Mouse (Mus musculus) left cerebral cortex, postnatal 36 days (tissue): ENCODE measurements around the gene Cyp2d9. TPM values are rescaled to one million over a fixed set of nuclear protein-coding genes. Genes with fewer than 3 reads are reported as not detected.
A peak's percentile ranks its signal among the peaks of the same experiment; 100 is the strongest.
"Not testable (repeated sequence)": the region's sequence is repeated elsewhere in the genome, so short reads cannot be mapped to it uniquely, and the experiment has no call there.

Source experiments
- DNase-seq, 2 experiments: peaks; one replicate each; pipeline ENCODE4 v3.0.0; 2021 to 2022; ENCODE audit warnings: low spot score in 2 of 2, mixed read lengths in 1 of 2
- intact Hi-C: fragments of 180-260 bp; cut with DNase I; formaldehyde crosslinking; loops from one replicate; pipeline ENCODE4 v1.15.1; 2025
- total RNA-seq, 2 experiments: library from RNA; stranded (reverse); gene quantifications; 2 replicates each; pipeline ENCODE4 v1.2.3; 2021

Cyp2d9 gene
- not detected for total RNA-seq

DNA sequence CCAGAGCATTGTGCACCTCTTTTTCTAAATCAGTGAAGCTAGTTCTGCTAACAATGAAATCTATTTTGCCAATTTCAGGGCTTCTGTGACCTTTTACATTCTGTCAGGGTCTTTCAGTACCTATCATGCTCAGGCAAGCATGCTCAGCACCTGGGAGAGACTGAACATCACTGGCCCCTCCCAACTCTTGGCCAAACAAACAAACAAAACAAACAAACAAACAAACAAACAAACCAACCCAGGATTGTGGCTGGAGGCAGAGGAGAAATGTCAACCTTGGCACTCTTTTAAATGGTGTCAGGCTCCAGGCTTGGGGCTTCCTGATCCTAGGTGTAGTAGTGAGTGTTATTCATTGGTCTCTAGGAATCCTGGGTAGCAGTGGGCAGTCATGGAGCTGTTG, at the start of gene Cyp2d9:
Gene Cyp2d9 (plus strand): TSS at position 301 of the 400 bp plus-strand sequence.
- DNase-seq: no peak
- intact Hi-C loops: no loop called here

DNA sequence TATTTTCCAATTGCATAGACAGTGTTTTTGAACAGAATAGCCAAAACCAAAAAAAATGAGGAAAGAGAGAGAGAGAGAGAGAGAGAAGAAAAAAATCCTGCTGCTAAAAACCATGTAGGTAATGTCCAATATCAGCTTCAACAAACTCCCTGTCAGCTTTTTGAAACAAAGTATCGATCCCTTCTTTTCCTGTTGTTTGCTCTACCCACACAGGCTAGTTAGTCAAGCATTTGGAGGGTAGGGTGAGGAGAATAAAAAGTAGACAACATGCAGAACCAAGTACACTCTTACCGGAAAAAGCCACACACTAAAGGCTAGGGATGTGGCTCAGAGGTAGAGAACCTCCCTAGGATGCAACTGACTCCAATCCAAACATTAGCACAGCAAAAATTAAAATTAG, 47.5 kb upstream of the Cyp2d9 start:
- DNase-seq: no peak
- intact Hi-C loops: no loop called here

DNA sequence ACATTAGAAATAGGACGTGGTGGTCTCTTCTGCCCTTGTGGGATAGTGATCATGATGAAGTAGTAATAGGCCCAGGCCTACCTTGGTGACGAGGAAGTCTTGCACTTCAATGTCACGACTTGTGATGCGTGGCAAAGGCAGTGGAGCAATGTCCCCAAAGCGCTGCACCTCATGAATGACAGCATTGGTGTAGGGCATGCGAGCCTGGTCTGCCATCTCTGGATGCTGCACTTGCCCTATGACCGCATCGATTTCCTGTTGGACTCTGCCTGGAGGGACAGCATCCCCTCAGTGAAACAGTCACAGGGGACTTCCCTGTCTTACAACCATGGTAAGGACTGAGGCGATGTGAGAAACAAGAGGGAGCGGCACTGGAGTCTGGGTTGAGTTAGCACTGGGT, 43.3 kb upstream of the Cyp2d9 start:
- DNase-seq, intact Hi-C loops: not testable (repeated sequence)

DNA sequence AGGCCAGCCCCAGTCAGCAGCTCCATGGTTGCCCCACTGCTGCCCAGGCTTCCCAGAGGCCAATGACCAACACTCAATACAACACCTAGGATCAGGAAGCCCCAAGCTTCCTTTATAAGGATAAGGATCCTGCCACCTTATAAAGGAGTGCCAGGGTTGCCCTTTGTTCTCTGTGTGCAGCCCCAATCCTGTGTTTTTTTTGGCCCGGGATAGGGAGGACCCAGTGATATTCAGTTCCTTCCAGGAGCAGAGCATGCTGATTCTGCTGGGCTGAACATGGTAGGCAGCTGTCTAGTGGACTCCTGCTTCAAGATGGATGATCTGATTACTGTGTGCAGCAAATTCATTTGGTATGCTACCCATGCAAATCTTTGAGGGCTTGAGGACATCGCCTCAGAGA, 39.3 kb upstream of the Cyp2d9 start, which contains the start of gene Cyp2d11:
Gene Cyp2d11 (minus strand): TSS at position 101 of the 400 bp plus-strand sequence.
- intact Hi-C loops, DNase-seq: not testable (repeated sequence)

DNA sequence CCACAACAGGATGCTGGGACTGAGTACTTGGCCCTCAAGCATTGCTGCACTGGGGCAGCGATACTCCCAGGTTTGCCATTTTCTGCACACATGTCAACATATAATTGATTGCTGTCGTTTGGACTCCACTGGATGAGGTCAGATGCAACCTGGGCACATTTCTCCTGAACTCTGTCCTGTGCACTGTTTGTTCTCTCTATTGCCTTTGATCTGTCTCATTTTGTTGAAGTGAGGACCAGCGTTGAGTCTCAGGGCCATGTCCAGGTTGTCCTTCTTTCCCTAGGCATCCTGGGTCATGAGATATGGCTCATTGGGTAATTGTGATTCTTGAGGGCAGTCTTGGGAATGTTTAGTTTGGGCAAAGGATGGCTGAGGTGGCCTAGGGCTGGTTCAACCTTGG, 37.3 kb upstream of the Cyp2d9 start:
- DNase-seq: not testable (repeated sequence)

GRCm38 (mm10) chr15:82401516-82401915, 31.7 kb upstream of the Cyp2d9 start:
- intact Hi-C loops: no loop called here

More for the DNA sequence above, 37.3 kb upstream of the Cyp2d9 start:
- intact Hi-C loops: not testable (repeated sequence)

DNA sequence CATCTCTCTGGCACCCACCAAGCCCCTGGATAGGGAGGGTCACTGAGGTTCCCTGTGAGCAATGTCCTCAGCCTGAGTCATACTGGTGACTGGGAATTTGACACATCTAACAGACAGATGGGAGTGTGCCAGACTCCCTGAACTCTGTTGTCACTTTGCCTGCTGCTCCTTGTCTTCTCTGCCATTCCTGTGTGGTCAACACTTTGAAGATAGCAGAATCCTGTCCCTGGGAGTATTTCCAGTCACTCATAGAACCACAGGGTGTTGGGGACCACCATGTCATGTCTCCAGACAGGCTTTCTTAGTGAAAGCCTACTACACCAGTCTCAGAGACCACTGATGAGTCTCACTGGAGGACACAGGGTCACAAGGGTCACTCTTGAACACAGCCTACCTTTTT, 31.1 kb upstream of the Cyp2d9 start:
- intact Hi-C loops: no loop called here
- no peak for DNase-seq

More at GRCm38 (mm10) chr15:82401516-82401915, 31.7 kb upstream of the Cyp2d9 start:
- no peak for DNase-seq

GRCm38 (mm10) chr15:82402741-82403140, 30.5 kb upstream of the Cyp2d9 start:
- intact Hi-C loops: no loop called here
- DNase-seq: no peak

DNA sequence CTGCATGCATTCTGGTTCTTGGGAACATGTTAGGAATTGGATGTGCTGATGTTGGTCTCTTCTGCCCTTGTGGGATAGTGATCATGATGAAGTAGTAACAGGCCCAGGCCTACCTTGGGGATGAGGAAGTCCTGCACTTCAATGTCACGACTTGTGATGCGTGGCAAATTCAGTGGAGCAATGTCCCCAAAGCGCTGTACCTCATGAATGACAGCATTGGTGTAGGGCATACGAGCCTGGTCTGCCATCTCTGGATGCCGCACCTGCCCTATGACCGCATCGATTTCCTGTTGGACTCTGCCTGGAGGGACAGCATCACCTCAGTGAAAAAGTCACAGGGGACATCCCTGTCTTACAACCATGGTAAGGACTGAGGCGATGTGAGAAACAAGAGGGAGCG, 29.6 kb upstream of the Cyp2d9 start:
- no peak for DNase-seq
- intact Hi-C loops: no loop called here

GRCm38 (mm10) chr15:82404163-82404562, 29.1 kb upstream of the Cyp2d9 start:
- DNase-seq: no peak
- intact Hi-C loops: no loop called here

DNA sequence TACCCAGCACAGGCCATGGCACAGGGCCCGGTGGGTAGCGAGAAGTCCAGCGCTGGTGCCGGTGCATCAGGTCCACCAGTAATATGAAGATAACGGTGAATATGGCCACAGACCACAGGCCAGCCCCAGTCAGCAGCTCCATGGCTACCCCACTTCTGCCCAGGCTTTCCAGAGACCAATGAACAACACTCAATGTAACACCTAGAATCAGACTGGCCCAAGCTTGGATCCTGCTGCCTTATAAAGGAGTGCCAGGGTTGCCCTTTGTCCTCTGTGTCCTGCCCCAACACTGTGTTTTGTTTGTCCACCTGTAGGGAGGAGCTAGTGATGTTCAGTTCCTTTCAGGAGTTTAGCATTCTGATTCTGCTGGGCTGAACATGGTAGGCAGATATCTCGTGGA, 26.3 kb upstream of the Cyp2d9 start, which contains the start of gene Cyp2d10:
Gene Cyp2d10 (minus strand): TSS at position 215 of the 400 bp plus-strand sequence.
- DNase-seq: no peak
- intact Hi-C loops: no loop called here

DNA sequence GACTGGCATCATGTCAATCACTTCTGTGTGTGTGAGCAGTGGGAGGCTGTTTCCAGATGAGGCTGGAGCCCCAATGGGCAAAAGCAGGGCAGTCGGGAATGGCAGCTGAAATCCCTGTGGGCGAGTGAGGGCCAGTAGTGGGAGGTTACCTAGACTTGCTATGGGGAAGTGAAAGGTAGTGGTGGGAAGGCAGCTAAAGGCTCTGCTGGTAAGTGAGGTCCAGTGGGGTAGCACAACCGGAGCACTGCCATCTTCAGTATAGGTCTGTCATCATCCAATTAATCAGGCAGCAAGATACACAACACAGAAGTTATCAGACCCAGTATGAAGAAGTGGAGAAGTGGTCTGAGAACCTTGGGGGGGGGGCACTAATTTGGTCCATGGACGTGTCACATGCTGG, 25.7 kb upstream of the Cyp2d9 start:
- intact Hi-C loops: no loop called here
- DNase-seq: no peak

GRCm38 (mm10) chr15:82416797-82417789, 16.1 kb upstream of the Cyp2d9 start:
- intact Hi-C loops: loop anchor here (1.0 to 5.0 kb wide), 3 partner anchors 35 to 150 kb away; partner anchors contain the start of genes Cyp2d22 and Ndufa6
- peak; percentile 62 to 76 for DNase-seq

GRCm38 (mm10) chr15:82418616-82419015, 14.6 kb upstream of the Cyp2d9 start:
- intact Hi-C loops: loop anchor here (5.0 kb wide), 2 partner anchors 36 to 151 kb away; partner anchors contain the start of gene Cyp2d22
- DNase-seq: no peak

GRCm38 (mm10) chr15:82422935-82423334, 10.3 kb upstream of the Cyp2d9 start:
- intact Hi-C loops: no loop called here
- DNase-seq: no peak

DNA sequence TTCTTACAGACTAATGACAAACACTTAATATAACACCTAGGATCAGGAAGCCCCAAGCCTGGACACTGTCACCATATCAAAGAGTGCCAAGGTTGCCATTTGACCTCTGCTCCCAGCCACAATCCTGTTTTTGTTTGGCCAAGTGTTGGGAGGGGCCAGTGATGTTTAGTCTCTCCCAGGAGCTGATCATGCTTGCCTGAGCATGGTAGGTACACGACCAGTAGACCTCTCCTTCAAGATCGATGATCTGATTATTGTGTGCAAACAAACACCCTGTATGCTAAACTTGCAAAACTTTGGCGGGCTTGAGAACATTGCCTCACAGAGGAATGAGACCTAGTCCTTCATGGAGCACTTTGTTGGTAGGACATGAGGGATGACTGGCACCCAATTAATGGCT, 9.8 kb upstream of the Cyp2d9 start:
- DNase-seq: no peak
- intact Hi-C loops: no loop called here

DNA sequence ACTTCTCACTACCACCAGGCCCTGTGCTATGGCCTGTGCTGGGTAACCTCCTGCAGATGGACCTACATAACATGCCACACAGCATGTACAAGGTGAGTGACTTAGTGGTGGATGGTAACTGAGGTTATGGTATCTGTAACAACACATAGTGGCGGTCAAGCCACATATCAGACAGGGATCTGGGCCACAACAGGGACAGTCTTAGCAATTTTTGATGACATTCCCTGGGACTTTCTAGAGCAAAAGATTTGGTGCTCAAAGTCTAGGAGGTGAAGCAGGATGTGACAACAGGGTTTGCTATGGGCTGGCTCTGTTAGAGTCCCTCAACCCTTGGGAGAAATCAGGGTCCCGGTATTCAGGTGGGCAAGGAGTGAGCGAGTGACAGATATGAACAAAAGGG, 384 bp downstream of the Cyp2d9 start:
- intact Hi-C loops: no loop called here
- no peak for DNase-seq

- intact Hi-C loops: no loop called here
Measured at GRCm38 (mm10) chr15:82434541-82434940, 1.3 kb downstream of the Cyp2d9 start.

GRCm38 (mm10) chr15:82435011-82435410, 1.8 kb downstream of the Cyp2d9 start:
- DNase-seq: no peak
- intact Hi-C loops: no loop called here

More at GRCm38 (mm10) chr15:82434541-82434940, 1.3 kb downstream of the Cyp2d9 start:
- DNase-seq: no peak

DNA sequence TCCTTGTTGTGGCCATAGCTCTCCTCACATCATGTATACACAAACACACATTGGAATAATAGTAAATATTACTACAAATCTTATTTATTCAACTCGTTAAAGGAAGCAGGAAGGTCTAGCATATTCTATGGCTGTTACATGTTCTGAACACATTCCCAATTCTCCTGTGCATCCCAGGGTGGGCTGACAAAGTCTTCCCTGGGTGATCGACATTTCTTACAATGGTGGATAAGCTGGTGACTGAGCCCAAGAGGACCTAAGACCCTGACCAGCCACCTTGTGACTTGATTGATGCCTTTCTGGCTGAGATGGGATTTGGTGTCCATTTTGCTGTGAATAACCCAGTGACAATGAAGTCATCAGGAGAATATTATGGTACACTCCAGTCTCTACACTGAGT, 2.4 kb downstream of the Cyp2d9 start:
- intact Hi-C loops: no loop called here

More for the DNA sequence above, 2.4 kb downstream of the Cyp2d9 start:
- DNase-seq: no peak
